Mouse (Mus musculus) cerebellum, adult 2 months (tissue): ENCODE results near the gene Sh3gl3. TPM values are rescaled to one million over a fixed set of nuclear protein-coding genes. Genes with fewer than 3 reads are reported as not detected.
"Not testable (repeated sequence)": the region's sequence is repeated elsewhere in the genome, so short reads cannot be mapped to it uniquely, and the experiment has no call there.

ENCODE experiments used
- DNase-seq, 2 experiments: peaks; one replicate each; pipeline ENCODE4 v3.0.0; 2021
- H3K27ac ChIP-seq: fragments of 200-500 bp; 2 replicates; pipeline ENCODE4 v1.5.1; 2012; ENCODE audit warnings: low read length, control low read depth, inconsistent platforms; ENCODE audit not compliant: insufficient read depth
- H3K27me3 ChIP-seq: fragments of 200-500 bp; 2 replicates; pipeline ENCODE4 v1.6.1; 2012; ENCODE audit warnings: inconsistent platforms, mild to moderate bottlenecking, low read length, moderate library complexity; ENCODE audit not compliant: control insufficient read depth, insufficient read depth
- H3K4me1 ChIP-seq: fragments of 200-500 bp; 2 replicates; pipeline ENCODE4 v1.6.1; 2011; ENCODE audit warnings: low read length; ENCODE audit not compliant: control insufficient read depth, insufficient read depth
- H3K4me3 ChIP-seq: fragments of 200-500 bp; replicated peaks from 2 replicates; pipeline ENCODE3; 2011; ENCODE audit warnings: mild to moderate bottlenecking, low read depth, low read length, control low read depth; ENCODE audit not compliant: insufficient read depth
- CTCF ChIP-seq: fragments of 200-500 bp; IDR thresholded peaks from 2 replicates; pipeline ENCODE4 v1.5.1; 2011; ENCODE audit warnings: low read depth, mild to moderate bottlenecking, control low read depth, low read length, moderate library complexity, borderline replicate concordance; ENCODE audit not compliant: insufficient read depth
- POLR2A ChIP-seq: fragments of 200-500 bp; IDR thresholded peaks from 2 replicates; pipeline ENCODE4 v1.6.1; 2011; ENCODE audit warnings: low read length, control low read depth, borderline replicate concordance; ENCODE audit not compliant: insufficient read depth
- WGBS: fragments of 180-500 bp; shearing (Covaris S2); methylation state at CpG from one replicate; pipeline ENCODE4 v1.1.7; 2018; 5-methylcytosine and 5-hydroxymethylcytosine counted together
- polyA plus RNA-seq: library from polyadenylated mRNA; depleted of rRNA; stranded (reverse); fragments of >200 nt; gene quantifications from 2 replicates; pipeline ENCODE4 v1.2.3, GENCODE M21; 2012

Sh3gl3 gene
- polyA plus RNA-seq, 1 experiment: 28.4 TPM

DNA sequence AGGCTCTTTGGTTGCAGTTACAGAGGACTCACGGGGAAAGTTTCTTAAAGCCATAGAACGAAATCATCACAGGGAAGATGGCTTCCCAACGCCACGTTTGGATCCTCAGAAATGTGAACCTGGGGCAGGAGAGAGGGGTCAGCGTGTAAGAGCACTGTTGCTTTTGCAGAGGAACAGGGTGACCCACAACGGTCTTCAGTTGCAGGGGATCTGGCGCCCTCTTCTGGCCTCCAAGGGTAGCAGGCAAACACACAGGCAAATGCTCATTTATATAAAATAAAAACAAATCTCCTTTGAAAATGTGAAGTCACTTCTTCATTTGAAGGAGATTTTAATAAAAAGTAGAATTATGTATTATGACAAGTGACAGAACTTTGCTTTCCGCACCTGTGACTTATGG is 89.5 kb downstream of the Sh3gl3 start:
- no peak overlapping the region for H3K4me3 ChIP-seq
- peak; percentile 39 to 60 for DNase-seq
- H3K27me3 ChIP-seq: no peaks in the 10 kb centered on the region
- 27% methylated on average over 8 of the region's 8 CpGs for WGBS
- no peaks in the 10 kb centered on the region for H3K4me1 ChIP-seq
- H3K27ac ChIP-seq: no peak overlapping the region
- peak; percentile 86 for TF ChIP-seq CTCF
- no peak for TF ChIP-seq POLR2A

GRCm38 (mm10) chr7:82264119-82264518 is 90.5 kb downstream of the Sh3gl3 start:
- H3K4me1 ChIP-seq: no peaks in the 10 kb centered on the region
- H3K4me3 ChIP-seq: no peak overlapping the region
- WGBS: 76% methylated on average over 2 of the region's 2 CpGs
- no peak for DNase-seq
- H3K27me3 ChIP-seq: no peaks in the 10 kb centered on the region
- no peak overlapping the region for H3K27ac ChIP-seq
- TF ChIP-seq CTCF (no peak), POLR2A (no peak)

GRCm38 (mm10) chr7:82265365-82265764 is 91.7 kb downstream of the Sh3gl3 start:
- no peaks in the 10 kb centered on the region for H3K4me1 ChIP-seq
- WGBS: 43% methylated on average over 4 of the region's 4 CpGs
- TF ChIP-seq POLR2A (no peak), CTCF (no peak)
- no peak for DNase-seq
- H3K4me3 ChIP-seq: no peak overlapping the region
- H3K27ac ChIP-seq: no peak overlapping the region
- no peaks in the 10 kb centered on the region for H3K27me3 ChIP-seq

DNA sequence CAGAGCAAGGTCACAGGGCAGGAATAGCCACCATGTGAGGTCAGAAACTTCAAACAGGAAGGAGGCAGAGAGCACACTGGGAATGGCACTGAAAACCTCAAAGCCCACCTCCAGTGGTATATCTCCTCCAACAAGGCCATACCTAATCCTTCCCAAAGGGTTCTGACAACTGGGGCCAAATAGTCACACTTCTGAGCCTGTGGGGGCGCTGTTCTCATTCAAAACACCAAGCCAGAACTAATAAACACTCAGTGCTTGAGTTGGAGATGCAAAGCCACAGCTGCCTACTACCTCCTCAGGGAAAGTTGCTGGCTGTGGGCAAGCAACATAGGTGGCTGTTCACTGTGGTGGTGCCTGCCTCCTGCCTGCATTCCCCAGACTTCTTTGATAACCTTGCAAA is 96.3 kb downstream of the Sh3gl3 start:
- Histone ChIP-seq H3K27me3 (no peaks in the 10 kb centered on the region), H3K4me3 (no peak overlapping the region), H3K4me1 (no peaks in the 10 kb centered on the region), H3K27ac (no peak overlapping the region)
- WGBS: 6% methylated on average over 1 of the region's 1 CpGs
- no peak for TF ChIP-seq POLR2A
- TF ChIP-seq CTCF: peak; percentile 26; the same call in 1 of the 2 replicates
- DNase-seq: no peak

DNA sequence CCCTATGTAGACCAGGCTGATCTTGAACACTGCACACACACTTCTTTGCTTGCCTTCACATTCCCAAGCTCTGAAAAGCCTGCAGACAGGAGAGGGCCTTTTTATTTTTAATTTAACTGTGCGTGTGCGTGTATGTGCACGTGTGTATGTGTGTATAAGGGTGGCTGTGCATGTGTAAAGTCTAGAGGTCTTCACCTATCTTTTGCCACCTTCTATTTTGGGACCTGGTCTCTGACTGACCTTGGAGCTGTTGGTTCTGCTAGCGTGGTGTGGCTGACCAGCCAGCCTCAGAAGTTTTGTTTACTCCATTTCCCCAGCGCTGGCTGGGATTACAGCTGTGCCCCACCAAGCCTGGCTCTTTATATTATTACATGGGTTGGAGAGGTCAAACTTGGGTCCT is 98.1 kb downstream of the Sh3gl3 start:
- Histone ChIP-seq H3K27ac (no peak overlapping the region), H3K4me1 (no peaks in the 10 kb centered on the region), H3K27me3 (no peaks in the 10 kb centered on the region), H3K4me3 (no peak overlapping the region)
- WGBS: 95% methylated on average over 5 of the region's 5 CpGs
- TF ChIP-seq CTCF (no peak), POLR2A (no peak)
- DNase-seq: no peak

GRCm38 (mm10) chr7:82272875-82273274 is 99.2 kb downstream of the Sh3gl3 start:
- DNase-seq: peak; percentile 19 to 23
- not testable (repeated sequence) for H3K27ac ChIP-seq, H3K4me1 ChIP-seq, H3K27me3 ChIP-seq, H3K4me3 ChIP-seq
- WGBS: 23% methylated on average over 5 of the region's 5 CpGs
- peak; percentile 51; the same call in 1 of the 2 replicates for TF ChIP-seq CTCF

- no peaks in the 10 kb centered on the region for H3K4me1 ChIP-seq
- TF ChIP-seq CTCF (peak; percentile 67), POLR2A (no peak)
- no peak overlapping the region for H3K27ac ChIP-seq
- no peak overlapping the region for H3K4me3 ChIP-seq
- WGBS: 53% methylated on average over 19 of the region's 19 CpGs
- no peaks in the 10 kb centered on the region for H3K27me3 ChIP-seq
- DNase-seq: peak; percentile 28 to 30
Observed at GRCm38 (mm10) chr7:82274011-82274709, 100.5 kb downstream of the Sh3gl3 start.

GRCm38 (mm10) chr7:82274975-82275374 is 101.3 kb downstream of the Sh3gl3 start:
- Histone ChIP-seq H3K4me1 (no peaks in the 10 kb centered on the region), H3K27ac (no peak overlapping the region), H3K4me3 (no peak overlapping the region), H3K27me3 (no peaks in the 10 kb centered on the region)
- TF ChIP-seq POLR2A (no peak), CTCF (no peak)
- DNase-seq: no peak
- WGBS: 93% methylated on average over 5 of the region's 5 CpGs
